Mouse (Mus musculus) kidney, postnatal 14 days (tissue): ENCODE results near the gene Mdh2.

Source experiments
- DNase-seq: peaks from one replicate; pipeline ENCODE4 v3.0.0; 2022; ENCODE audit warnings: mixed read lengths

Mdh2 gene

GRCm38 (mm10) chr5:135777796-135778470 lies 347 bp upstream of the Mdh2 start, which contains the start of gene Styxl1:
TSS of gene Styxl1 (minus strand) at chr5:135778385.
- no peak for DNase-seq

DNA sequence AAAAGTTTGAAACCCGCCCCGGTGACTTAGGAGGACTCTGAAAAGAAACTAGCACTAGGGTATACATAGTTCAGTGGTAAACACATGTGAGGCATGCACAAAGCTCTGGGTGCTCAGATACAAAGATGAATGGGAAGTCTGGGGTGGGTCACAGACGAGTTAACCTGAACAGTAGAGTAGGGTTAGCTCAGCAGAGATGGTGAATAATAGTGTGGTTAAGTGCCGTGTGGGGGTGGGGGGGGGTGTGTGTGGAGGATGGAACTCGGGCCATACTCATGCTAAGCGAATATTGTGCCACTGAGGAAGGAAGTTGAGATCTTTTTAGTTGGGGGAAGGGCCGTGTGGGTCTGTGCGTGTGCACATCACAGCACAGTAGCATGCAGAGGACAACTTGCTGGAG lies 2.1 kb downstream of the Mdh2 start:
- no peak for DNase-seq

- DNase-seq, result no peak
Observed at GRCm38 (mm10) chr5:135782901-135783300, 4.6 kb downstream of the Mdh2 start.

GRCm38 (mm10) chr5:135793996-135794858 lies 15.9 kb downstream of the Mdh2 start:
- peak; percentile 90 for DNase-seq

GRCm38 (mm10) chr5:135794859-135795181 lies 16.5 kb downstream of the Mdh2 start:
- no peak for DNase-seq

GRCm38 (mm10) chr5:135799746-135800145 lies 21.5 kb downstream of the Mdh2 start:
- no peak for DNase-seq

- DNase-seq, result no peak
Observed at GRCm38 (mm10) chr5:135800927-135801326, 22.6 kb downstream of the Mdh2 start.

DNA sequence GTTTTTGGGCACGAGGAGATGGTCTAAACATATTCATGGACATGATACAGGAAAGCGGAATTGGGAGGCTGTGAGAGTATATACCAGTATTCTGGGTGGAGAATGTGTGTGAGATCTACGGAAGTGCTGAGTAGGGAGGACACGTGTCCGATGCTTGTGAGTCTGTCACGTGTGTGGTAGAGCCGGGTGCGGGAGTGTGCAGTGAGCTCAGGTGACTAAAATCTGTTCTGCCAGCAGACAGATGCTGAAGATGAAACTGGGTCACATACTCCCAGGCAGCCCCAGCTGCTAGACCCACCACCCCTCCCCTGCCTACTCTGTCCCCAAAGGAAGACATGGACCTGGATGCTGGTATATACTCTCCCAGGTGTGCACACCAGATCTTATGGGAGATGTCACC lies 24.4 kb downstream of the Mdh2 start:
- no peak for DNase-seq

GRCm38 (mm10) chr5:135803135-135803534 lies 24.9 kb downstream of the Mdh2 start:
- no peak for DNase-seq

- no peak for DNase-seq
Observed at GRCm38 (mm10) chr5:135803676-135804075, 25.4 kb downstream of the Mdh2 start.

GRCm38 (mm10) chr5:135804735-135805134 lies 26.5 kb downstream of the Mdh2 start:
- no peak for DNase-seq

- peak; percentile 89 for DNase-seq
Observed at GRCm38 (mm10) chr5:135806555-135807262, 28.4 kb downstream of the Mdh2 start, which contains the start of gene Srrm3. TSS of gene Srrm3 (plus strand) at chr5:135806890.

- DNase-seq, result no peak
Observed at GRCm38 (mm10) chr5:135807263-135807637, 29.0 kb downstream of the Mdh2 start.

- no peak for DNase-seq
Observed at GRCm38 (mm10) chr5:135812991-135813390, 34.7 kb downstream of the Mdh2 start.

- no peak for DNase-seq
Observed at GRCm38 (mm10) chr5:135818491-135818890, 40.2 kb downstream of the Mdh2 start.

DNA sequence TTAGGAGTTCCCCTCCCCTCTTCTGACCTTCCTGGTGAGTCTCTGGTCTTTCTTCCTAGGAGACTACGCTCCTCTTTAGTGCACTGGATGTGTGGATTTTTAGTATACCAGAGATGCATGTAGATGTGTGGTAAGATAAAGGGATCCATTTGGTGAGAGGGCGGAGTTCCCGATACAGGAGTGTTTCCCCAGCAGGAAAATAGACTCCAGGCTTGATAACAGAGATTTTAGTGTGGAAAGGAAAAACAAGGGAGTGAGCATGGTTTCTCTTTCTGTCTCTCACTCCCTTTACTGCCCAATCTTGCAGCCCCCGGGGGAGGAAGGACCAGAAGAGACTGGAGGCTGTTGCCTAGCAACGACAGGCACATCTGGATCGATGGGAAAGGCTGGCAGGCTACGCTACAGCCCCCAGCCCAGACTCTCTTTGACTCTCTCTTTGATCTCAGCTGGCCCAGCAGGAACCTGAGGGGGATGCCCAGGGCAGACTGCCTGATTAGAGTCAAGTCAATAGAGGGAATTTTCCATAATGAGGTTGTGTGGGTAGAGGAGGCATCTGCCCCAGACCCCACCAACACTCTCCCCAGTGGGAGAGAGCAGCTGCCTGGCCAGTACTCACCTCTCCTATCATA lies 44.1 kb downstream of the Mdh2 start:
- no peak for DNase-seq

DNA sequence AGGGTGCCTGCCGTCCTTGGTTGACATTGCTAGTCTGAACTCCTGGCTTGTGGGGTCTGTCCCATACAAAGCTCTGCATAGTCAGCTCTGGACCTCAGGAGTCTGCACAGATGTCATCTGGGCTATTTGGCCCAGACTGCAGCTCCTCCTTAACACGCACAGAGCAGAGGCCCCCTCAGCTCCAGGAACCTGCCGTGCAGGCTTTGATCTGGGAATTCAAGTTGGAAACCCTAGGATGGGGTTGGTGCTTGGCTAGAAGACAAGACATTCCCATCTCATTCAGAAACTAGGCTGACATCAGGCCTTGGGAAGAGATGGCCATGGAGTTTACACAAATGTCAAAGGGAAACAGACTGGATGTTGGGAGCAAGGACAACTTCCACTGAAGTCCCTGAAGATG lies 46.2 kb downstream of the Mdh2 start:
- no peak for DNase-seq

GRCm38 (mm10) chr5:135826225-135826624 lies 47.9 kb downstream of the Mdh2 start:
- no peak for DNase-seq

DNA sequence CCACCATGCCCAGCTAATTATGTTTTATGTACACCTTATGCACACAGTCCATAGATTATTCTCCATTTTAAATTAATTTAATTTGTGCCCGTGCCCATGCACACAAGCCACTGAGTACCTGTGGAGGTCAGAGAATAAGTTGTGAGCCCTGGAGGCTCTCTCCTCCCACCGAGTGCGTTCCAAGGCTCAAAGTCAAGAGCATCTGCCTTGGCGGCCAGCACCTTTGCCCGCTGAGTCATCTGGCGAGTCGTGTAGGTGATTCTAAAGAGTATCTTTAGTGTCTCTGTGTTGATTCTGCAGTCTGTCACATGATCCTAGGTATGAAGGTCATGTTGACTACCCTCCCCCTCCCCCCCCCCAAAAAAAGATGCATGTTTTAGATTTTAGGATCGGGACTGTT lies 51.1 kb downstream of the Mdh2 start:
- no peak for DNase-seq

DNA sequence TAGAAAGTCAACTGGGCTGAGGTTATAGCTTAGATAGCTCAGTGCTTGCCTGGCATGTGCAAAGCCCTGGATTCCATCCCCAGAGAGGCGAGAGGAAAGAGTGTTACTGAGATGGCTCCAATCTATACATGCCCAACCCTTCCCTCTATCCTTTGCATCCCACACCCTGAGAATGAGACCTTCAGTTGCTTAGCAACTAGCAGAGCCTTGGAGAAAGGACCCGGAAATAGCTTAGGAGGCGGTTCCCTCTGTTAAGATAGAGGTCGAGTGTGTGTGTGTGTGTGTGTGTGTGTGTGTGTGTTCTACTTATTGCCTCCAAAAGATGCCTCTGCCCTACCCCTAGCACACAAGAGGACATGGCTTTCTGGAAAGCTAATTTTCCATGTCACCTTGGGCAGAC lies 54.4 kb downstream of the Mdh2 start:
- DNase-seq, result no peak

DNA sequence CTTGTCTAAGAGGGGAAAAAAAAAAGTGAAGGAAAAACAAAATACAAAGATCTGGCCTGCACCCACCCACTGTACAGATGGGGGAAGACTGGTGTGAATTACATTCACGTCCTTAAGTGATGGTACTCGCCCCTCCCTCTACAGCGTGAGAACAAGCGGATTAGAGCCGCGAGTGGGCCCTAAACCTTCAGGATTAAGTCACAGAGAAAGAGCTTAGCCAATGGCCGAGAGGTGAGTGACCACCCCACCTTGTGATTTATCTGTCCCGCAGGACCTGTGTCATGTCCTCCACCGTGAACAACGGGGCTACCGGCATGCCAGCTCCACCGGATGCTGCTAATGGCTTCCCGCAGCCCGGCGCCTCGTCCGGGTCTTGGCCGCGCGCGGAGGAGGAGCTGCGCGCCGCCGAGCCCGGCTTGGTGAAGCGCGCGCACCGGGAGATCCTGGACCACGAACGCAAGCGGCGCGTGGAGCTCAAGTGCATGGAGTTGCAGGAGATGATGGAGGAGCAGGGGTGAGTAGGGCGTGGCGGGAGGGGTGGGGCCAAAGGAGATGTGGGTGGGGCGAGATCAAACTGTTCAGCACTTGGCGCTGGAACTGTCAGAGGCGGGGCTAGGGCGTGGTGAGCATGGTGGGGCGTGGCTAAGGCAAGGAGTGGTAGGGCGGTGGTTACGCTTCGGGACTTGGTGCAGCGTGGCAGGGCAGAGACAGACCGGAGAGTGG lies 56.6 kb downstream of the Mdh2 start:
- peak; percentile 61 for DNase-seq

DNA sequence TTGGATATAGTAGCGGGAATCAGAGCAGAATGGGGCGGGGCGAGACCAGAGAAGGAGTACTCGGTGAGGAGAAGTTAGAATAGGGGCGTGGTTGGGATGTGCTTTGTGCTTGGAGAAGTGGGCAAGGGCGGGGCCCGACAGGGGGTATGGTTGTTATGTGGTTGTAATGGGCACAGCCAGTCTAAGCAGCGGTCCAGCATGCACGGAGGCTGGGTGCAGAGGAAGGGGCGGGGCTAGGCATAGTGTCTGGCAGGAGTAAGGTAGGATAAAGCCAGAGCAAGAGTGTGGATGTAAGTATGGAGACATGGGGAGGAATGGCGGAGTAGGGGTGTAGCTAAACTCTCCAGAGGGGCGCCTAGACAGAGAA lies 57.2 kb downstream of the Mdh2 start:
- no peak for DNase-seq

DNA sequence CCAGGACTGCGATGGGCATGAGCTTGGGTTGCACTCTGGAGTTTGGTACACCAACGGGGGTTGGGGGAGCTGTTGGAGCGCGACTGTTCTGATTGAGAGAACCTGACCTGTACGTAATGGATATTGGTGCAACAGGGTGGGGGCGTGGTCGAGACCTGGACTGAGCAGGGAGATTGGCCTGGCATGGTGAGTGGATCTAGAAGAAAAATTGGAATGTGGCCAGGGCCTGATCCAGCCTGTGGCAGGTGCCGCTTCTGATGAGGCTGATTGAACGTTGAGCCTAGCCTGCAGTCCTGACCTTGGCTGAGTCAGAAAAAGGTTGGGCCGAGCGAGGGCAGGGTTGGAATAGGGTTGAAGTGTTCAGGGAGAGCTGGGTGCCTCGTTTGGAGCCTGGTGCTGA lies 57.7 kb downstream of the Mdh2 start:
- DNase-seq, result no peak
